Mouse (Mus musculus) layer of hippocampus, adult 2 months (tissue): ENCODE results near the gene Ppp1r13l. TPM values are rescaled to one million over a fixed set of nuclear protein-coding genes. Genes with fewer than 3 reads are reported as not detected.
A peak's percentile ranks its signal among the peaks of the same experiment; 100 is the strongest.

Experiments used
- DNase-seq, 2 experiments: peaks; one replicate each; pipeline ENCODE4 v3.0.0; 2022; ENCODE audit warnings: low spot score in 2 of 2
- H3K27ac ChIP-seq: fragments of 200-600 bp; 2 replicates; pipeline ENCODE4 v1.8.1; 2022
- H3K4me3 ChIP-seq: fragments of 200-600 bp; 2 replicates; pipeline ENCODE4 v1.8.1; 2022; ENCODE audit warnings: mild to moderate bottlenecking
- CTCF ChIP-seq: fragments of 200-600 bp; conservative IDR thresholded peaks from 2 replicates; pipeline ENCODE4 v1.8.1; 2022; ENCODE audit warnings: antibody characterized with exemption, mild to moderate bottlenecking, moderate library complexity
- total RNA-seq, 2 experiments: library from RNA; stranded (reverse); gene quantifications; 2 replicates each; pipeline ENCODE4 v1.2.3; 2021

The Ppp1r13l gene
- total RNA-seq, 2 experiments from 2014 or later, result 6.1 to 6.9 TPM

GRCm38 (mm10) chr7:19342481-19343027 is 17.0 kb upstream of the Ppp1r13l start:
- Histone ChIP-seq H3K27ac (peak overlapping the region; percentile 87), H3K4me3 (peak overlapping the region; percentile 61)
- peak; percentile 99 for TF ChIP-seq CTCF
- DNase-seq, result peak; percentile 91 to 94

GRCm38 (mm10) chr7:19343210-19343808 is 16.2 kb upstream of the Ppp1r13l start:
- H3K27ac ChIP-seq, result peak overlapping the region; percentile 46; the same call in 1 of the 2 replicates
- peak in 1 of 2 experiments; percentile 77 for DNase-seq
- no peak overlapping the region; the same call in 1 of the 2 replicates for H3K4me3 ChIP-seq
- TF ChIP-seq CTCF, result peak; percentile 94

- DNase-seq, result no peak
- no peak for TF ChIP-seq CTCF
Measured at GRCm38 (mm10) chr7:19344237-19344847, 15.2 kb upstream of the Ppp1r13l start, which contains the start of gene Ercc1. Gene Ercc1 (plus strand): TSS chr7:19344778.

GRCm38 (mm10) chr7:19344938-19345471 is 14.5 kb upstream of the Ppp1r13l start:
- H3K27ac ChIP-seq, result peak overlapping the region; percentile 98
- DNase-seq, result peak; percentile 92 to 96
- TF ChIP-seq CTCF, result 0 out of 2 replicates have a peak, but pooled peaks have one; percentile 3
- peak overlapping the region; percentile 70 for H3K4me3 ChIP-seq

More at GRCm38 (mm10) chr7:19344237-19344847, 15.2 kb upstream of the Ppp1r13l start, which contains the start of gene Ercc1:
- Histone ChIP-seq H3K27ac (peak within 1 kb of the TSS; percentile 98), H3K4me3 (peak within 1 kb of the TSS; percentile 70)

- no peak for DNase-seq
- Histone ChIP-seq H3K27ac (peak overlapping the region; percentile 6; the same call in 1 of the 2 replicates), H3K4me3 (no peak overlapping the region)
- no peak for TF ChIP-seq CTCF
Measured at GRCm38 (mm10) chr7:19349188-19349915, 10.2 kb upstream of the Ppp1r13l start.

GRCm38 (mm10) chr7:19350221-19350620 is 9.3 kb upstream of the Ppp1r13l start:
- TF ChIP-seq CTCF, result no peak
- H3K27ac ChIP-seq, result no peak overlapping the region
- DNase-seq, result no peak

GRCm38 (mm10) chr7:19354991-19355390 is 4.6 kb upstream of the Ppp1r13l start:
- no peak for DNase-seq
- no peak for TF ChIP-seq CTCF
- Histone ChIP-seq H3K27ac (no peak overlapping the region), H3K4me3 (no peak overlapping the region)

More at GRCm38 (mm10) chr7:19350221-19350620, 9.3 kb upstream of the Ppp1r13l start:
- no peak overlapping the region for H3K4me3 ChIP-seq

- TF ChIP-seq CTCF, result no peak
- Histone ChIP-seq H3K27ac (no peak overlapping the region), H3K4me3 (no peak overlapping the region)
- no peak for DNase-seq
Measured at GRCm38 (mm10) chr7:19356311-19356710, 3.2 kb upstream of the Ppp1r13l start.

GRCm38 (mm10) chr7:19357381-19358375 is 1.9 kb upstream of the Ppp1r13l start:
- TF ChIP-seq CTCF, result no peak

GRCm38 (mm10) chr7:19358634-19359033 is 915 bp upstream of the Ppp1r13l start:
- H3K27ac ChIP-seq, result peak overlapping the region; percentile 90
- no peak for TF ChIP-seq CTCF
- H3K4me3 ChIP-seq, result peak overlapping the region; percentile 59
- no peak for DNase-seq

More at GRCm38 (mm10) chr7:19357381-19358375, 1.9 kb upstream of the Ppp1r13l start:
- H3K27ac ChIP-seq, result no peak overlapping the region
- DNase-seq, result no peak
- H3K4me3 ChIP-seq, result no peak overlapping the region; the same call in 1 of the 2 replicates

- DNase-seq, result peak; percentile 64 to 81
- Histone ChIP-seq H3K27ac (peak overlapping the region; percentile 90), H3K4me3 (peak overlapping the region; percentile 59)
- no peak for TF ChIP-seq CTCF
Measured at GRCm38 (mm10) chr7:19359892-19360641, 518 bp downstream of the Ppp1r13l start.
